Mouse (Mus musculus): ENCODE data around the gene Prss34. TPM values are rescaled to one million over a fixed set of nuclear protein-coding genes. Genes with fewer than 3 reads are reported as not detected.

Gene Prss34
- polyA plus RNA-seq, 1 experiment from 2014 or later, result not detected

DNA sequence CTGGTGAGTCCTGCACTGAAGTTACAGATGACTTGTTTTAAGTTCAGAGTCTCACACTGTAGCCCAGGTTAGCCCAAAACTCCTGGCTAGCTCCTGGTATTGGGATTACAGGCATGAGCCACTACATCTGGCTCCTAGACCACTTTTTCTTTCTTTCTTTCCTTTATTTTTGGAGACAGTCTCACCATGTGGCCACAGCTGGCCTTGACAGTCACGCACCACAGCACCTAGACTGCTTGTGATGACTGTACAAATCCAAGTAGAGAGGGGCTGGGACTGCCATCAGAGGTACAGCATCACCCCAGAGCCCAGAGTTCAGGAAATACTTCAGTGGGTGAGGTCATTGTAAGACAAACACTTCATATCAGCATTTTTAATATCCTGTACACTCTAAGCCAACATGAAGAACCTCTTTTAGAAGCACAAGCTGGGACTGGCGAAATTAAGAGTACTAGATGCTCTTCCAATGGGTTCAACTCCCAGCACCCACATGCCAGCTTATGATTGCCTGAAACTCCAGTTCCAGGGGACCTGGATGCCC, 27.3 kb upstream of the Prss34 start:
- H3K27ac ChIP-seq (replicated peaks; ENCODE audit: low read depth, low read length), result no peak overlapping the region
- H3K27me3 ChIP-seq (ENCODE audit: control insufficient read depth, insufficient read depth, low read length), result no peaks in the 10 kb centered on the region
- 95% methylated on average over 2 of the region's 2 CpGs for WGBS

DNA sequence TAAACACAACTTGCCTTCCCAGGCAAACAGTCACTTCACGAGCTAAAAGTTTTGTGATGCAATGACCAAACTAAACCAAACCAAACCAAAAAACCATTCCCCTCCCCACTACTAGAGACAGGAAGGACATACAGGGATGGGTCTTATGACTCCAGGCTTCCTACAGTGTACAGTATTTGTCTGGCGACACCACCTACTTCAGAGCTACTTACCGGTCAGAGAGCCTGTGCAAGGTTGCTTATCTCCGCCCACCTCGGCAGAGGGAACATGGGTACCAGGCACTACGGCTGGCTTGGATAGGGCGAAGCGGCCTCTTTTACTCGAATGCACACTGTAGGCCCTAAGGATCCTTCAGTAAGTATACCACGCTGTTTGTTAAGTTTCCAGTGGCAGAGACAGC, 25.9 kb upstream of the Prss34 start:
- ATAC-seq (ENCODE audit: insufficient number of reproducible peaks, low FRiP score, low TSS enrichment, low read depth) (no peak), DNase-seq (ENCODE audit: low spot score) (no peak)
- no peaks in the 10 kb centered on the region for H3K27me3 ChIP-seq (ENCODE audit: control insufficient read depth, insufficient read depth, low read length)
- peaks cover 27% of the 10 kb centered on the region for H3K36me3 ChIP-seq (ENCODE audit: control insufficient read depth, insufficient read depth, low read length)
- H3K4me3 ChIP-seq (ENCODE audit: low read depth, low read length), result peak overlapping the region; percentile 100
- 0 out of 2 replicates have a peak overlapping the region, but pooled peaks have one; percentile 26 for H3K27ac ChIP-seq (replicated peaks; ENCODE audit: low read depth, low read length)
- H3K9ac ChIP-seq (ENCODE audit: low read length), result peak overlapping the region; percentile 100
- H3K9me3 ChIP-seq (ENCODE audit: control insufficient read depth, low read length), result no peaks in the 10 kb centered on the region
- H3K4me2 ChIP-seq (ENCODE audit: low read depth, severe bottlenecking), result peak overlapping the region; percentile 98
- peaks cover 15% of the 10 kb centered on the region for H3K4me1 ChIP-seq (ENCODE audit: control insufficient read depth, insufficient read depth, low read length)
- WGBS, result 0% methylated on average over 10 of the region's 10 CpGs

More for the DNA sequence above, 27.3 kb upstream of the Prss34 start:
- H3K4me3 ChIP-seq (ENCODE audit: low read depth, low read length), result no peak overlapping the region
- DNase-seq (ENCODE audit: low spot score) (no peak), ATAC-seq (ENCODE audit: insufficient number of reproducible peaks, low FRiP score, low TSS enrichment, low read depth) (no peak)
- no peaks in the 10 kb centered on the region for H3K9me3 ChIP-seq (ENCODE audit: control insufficient read depth, low read length)
- H3K9ac ChIP-seq (ENCODE audit: low read length), result no peak overlapping the region; the same call in 1 of the 2 replicates
- peak overlapping the region; percentile 20; the same call in 1 of the 2 replicates for H3K4me2 ChIP-seq (ENCODE audit: low read depth, severe bottlenecking)
- H3K4me1 ChIP-seq (ENCODE audit: control insufficient read depth, insufficient read depth, low read length), result peaks cover 15% of the 10 kb centered on the region
- peaks cover 38% of the 10 kb centered on the region for H3K36me3 ChIP-seq (ENCODE audit: control insufficient read depth, insufficient read depth, low read length)

DNA sequence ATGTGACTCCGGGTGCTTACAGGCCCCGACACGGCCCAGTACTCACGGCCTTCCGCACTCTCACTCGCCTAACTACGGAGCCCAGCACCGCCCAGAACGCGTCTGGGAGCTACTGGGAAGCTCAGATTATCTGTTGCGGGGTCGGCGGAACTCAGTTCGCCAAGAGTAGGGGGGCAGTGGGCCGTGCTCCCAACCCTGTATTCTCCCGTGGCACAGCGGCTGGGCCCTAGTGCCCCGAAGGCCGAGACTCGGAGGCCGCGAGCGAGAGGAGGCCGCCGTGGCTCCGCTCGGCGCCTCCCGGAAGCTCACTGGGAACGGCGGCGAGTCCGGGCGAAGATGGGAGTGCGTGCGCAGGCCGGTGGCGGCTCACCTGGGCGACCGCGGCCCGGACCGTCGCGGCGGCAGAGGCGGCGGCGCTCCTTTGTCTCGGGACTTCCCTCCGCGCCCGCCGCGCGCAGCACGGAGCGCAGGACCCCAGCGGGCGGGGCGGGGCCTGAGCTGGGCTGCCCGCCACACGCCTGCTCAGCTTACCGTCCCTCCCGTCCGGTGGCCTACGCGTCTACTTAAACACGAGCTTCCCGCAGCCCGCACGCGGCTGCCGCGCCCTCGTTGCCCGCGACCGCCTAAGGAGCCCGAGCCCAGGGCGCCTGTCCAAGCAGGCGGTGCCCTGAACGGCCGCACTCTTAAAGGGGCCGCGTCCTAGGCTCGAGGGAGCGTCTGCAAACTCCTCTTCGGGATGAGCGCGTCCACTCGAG, 25.1 kb upstream of the Prss34 start:
- Histone ChIP-seq H3K4me3 (ENCODE audit: low read depth, low read length) (peak overlapping the region; percentile 100), H3K27ac (replicated peaks; ENCODE audit: low read depth, low read length) (peak overlapping the region; percentile 98), H3K27me3 (ENCODE audit: control insufficient read depth, insufficient read depth, low read length) (no peaks in the 10 kb centered on the region), H3K4me2 (ENCODE audit: low read depth, severe bottlenecking) (peak overlapping the region; percentile 98), H3K4me1 (ENCODE audit: control insufficient read depth, insufficient read depth, low read length) (peaks cover 15% of the 10 kb centered on the region), H3K36me3 (ENCODE audit: control insufficient read depth, insufficient read depth, low read length) (peaks cover 19% of the 10 kb centered on the region), H3K9me3 (ENCODE audit: control insufficient read depth, low read length) (no peaks in the 10 kb centered on the region), H3K9ac (ENCODE audit: low read length) (peak overlapping the region; percentile 100)
- WGBS, result under 1% methylated on average over 91 of the region's 92 CpGs
- ATAC-seq (ENCODE audit: insufficient number of reproducible peaks, low FRiP score, low TSS enrichment, low read depth) (peak; percentile 89), DNase-seq (ENCODE audit: low spot score) (peak; percentile 93)

DNA sequence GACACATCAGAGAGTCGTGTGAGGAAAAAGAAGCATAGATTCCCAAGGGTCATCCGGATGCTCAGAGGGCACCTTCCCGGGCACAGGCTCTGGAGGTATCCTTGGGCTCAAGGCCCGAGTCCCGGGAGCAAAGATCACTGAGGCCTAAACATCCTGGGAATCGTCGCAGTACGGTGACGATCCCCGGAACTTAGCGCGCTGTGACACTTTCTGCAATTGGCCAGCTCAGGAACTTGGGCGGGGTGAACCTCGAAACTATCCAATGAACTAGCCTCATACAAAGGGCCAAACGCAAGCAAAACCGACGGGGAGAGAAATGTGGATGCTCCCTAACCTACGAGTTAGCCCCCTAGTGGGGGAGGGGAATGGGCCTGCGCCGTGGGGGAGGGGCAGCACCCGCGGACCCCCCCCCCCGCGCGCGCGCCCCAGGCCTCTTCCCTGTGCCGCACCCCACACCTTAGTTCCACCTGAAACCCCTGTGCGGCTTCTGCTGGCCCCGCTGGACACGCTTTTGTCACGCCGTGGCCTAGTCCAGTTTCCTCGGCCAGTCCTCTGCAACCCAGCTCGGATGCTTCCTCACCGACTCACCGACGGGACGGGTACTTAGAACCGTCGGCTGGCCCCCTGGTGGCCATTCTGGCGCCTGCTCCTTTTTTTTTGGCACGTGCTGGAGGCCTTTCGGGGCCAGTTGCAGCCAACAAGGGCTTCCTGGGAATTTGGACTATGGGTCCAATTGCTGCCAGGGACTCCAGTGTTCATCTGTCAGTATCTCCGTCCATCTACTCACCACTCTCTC, 24.3 kb upstream of the Prss34 start:
- peak overlapping the region; percentile 100 for H3K4me3 ChIP-seq (ENCODE audit: low read depth, low read length)
- peaks cover 15% of the 10 kb centered on the region for H3K4me1 ChIP-seq (ENCODE audit: control insufficient read depth, insufficient read depth, low read length)
- no peaks in the 10 kb centered on the region for H3K27me3 ChIP-seq (ENCODE audit: control insufficient read depth, insufficient read depth, low read length)
- H3K36me3 ChIP-seq (ENCODE audit: control insufficient read depth, insufficient read depth, low read length), result peaks cover 12% of the 10 kb centered on the region
- H3K4me2 ChIP-seq (ENCODE audit: low read depth, severe bottlenecking), result peak overlapping the region; percentile 98; the same call in 1 of the 2 replicates
- DNase-seq (ENCODE audit: low spot score), result peak; percentile 98
- H3K27ac ChIP-seq (replicated peaks; ENCODE audit: low read depth, low read length), result peak overlapping the region; percentile 98
- peak overlapping the region; percentile 100 for H3K9ac ChIP-seq (ENCODE audit: low read length)
- 1% methylated on average over 36 of the region's 45 CpGs for WGBS
- ATAC-seq (ENCODE audit: insufficient number of reproducible peaks, low FRiP score, low TSS enrichment, low read depth), result peak; percentile 89
- H3K9me3 ChIP-seq (ENCODE audit: control insufficient read depth, low read length), result no peaks in the 10 kb centered on the region

DNA sequence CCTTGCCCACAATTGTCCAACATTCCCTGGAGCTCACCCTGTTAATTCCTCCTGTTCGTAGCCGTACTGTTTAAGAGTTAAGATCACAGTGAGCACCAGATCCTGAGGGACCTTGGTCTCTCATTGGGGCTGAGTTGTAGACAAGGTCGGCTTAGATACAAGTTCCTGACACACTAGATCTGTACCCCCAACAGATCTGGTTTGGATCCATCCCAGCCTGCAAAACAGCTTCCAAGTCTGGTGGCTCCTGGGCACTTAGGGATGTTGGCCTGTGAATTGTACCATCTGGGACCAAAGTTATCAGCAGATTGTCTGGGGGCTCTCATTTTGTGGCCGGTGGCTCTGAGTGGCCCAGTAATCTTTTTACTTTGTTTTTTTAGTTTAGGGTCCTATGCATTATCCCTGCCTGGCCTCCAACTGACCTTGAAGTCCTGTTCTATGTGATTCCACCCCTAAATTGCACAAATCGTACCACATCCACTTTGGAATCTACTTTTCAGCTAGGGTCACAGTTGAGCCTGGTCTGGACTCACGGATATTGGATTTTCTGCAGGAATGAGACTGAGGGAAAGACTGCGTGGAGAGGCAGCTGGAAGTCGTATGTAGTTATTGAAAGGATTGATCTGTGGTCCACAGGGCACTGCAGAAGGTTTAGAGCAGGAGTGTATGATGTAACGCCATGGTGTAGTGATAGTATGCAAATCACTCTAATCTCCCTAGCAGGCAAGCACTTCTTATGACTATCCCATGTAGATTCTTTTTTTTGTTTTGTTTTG, 23.4 kb upstream of the Prss34 start, which contains the start of gene Ube2i:
Gene Ube2i, minus strand, starts transcription at position 52 of the 776 bp plus-strand sequence.
- no peaks in the 10 kb centered on the region for H3K9me3 ChIP-seq (ENCODE audit: control insufficient read depth, low read length)
- no peaks in the 10 kb centered on the region for H3K27me3 ChIP-seq (ENCODE audit: control insufficient read depth, insufficient read depth, low read length)
- H3K4me1 ChIP-seq (ENCODE audit: control insufficient read depth, insufficient read depth, low read length), result peaks cover 15% of the 10 kb centered on the region
- ATAC-seq (ENCODE audit: insufficient number of reproducible peaks, low FRiP score, low TSS enrichment, low read depth) (no peak), DNase-seq (ENCODE audit: low spot score) (no peak)
- peaks cover 5% of the 10 kb centered on the region for H3K36me3 ChIP-seq (ENCODE audit: control insufficient read depth, insufficient read depth, low read length)
- 90% methylated on average over 9 of the region's 9 CpGs for WGBS
- peak within 1 kb of the TSS; percentile 100 for H3K4me3 ChIP-seq (ENCODE audit: low read depth, low read length)
- peak within 1 kb of the TSS; percentile 100 for H3K9ac ChIP-seq (ENCODE audit: low read length)
- H3K4me2 ChIP-seq (ENCODE audit: low read depth, severe bottlenecking), result peak within 1 kb of the TSS; percentile 98; the same call in 1 of the 2 replicates
- H3K27ac ChIP-seq (replicated peaks; ENCODE audit: low read depth, low read length), result peak within 1 kb of the TSS; percentile 98

DNA sequence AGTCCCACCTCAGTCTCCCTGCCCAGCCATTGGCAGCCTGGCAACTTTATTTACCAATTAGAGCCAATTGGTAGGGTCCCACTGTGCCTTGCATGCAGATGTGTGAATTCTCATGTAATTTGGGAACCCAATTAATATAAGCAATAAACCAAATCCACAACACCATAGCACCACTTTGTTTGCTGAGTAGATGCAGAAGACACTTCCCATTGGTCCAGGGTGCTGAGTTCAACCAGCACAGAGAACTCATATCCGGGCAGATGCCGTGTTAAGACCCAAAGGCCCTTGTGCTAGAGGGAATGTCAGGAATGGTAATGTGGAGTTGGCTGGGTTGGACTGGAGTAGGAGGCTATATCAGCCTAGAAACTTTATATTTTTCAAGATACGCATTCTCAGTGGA, 22.4 kb upstream of the Prss34 start:
- no peaks in the 10 kb centered on the region for H3K27me3 ChIP-seq (ENCODE audit: control insufficient read depth, insufficient read depth, low read length)
- H3K36me3 ChIP-seq (ENCODE audit: control insufficient read depth, insufficient read depth, low read length), result 0 out of 2 replicates have a peak, but pooled peaks cover 2% of the 10 kb centered on the region
- no peak overlapping the region for H3K27ac ChIP-seq (replicated peaks; ENCODE audit: low read depth, low read length)
- 96% methylated on average over 3 of the region's 3 CpGs for WGBS
- H3K4me3 ChIP-seq (ENCODE audit: low read depth, low read length), result no peak overlapping the region
- no peak overlapping the region for H3K4me2 ChIP-seq (ENCODE audit: low read depth, severe bottlenecking)
- no peaks in the 10 kb centered on the region for H3K9me3 ChIP-seq (ENCODE audit: control insufficient read depth, low read length)
- H3K4me1 ChIP-seq (ENCODE audit: control insufficient read depth, insufficient read depth, low read length), result peaks cover 12% of the 10 kb centered on the region
- no peak for DNase-seq (ENCODE audit: low spot score)
- H3K9ac ChIP-seq (ENCODE audit: low read length), result no peak overlapping the region
- no peak for ATAC-seq (ENCODE audit: insufficient number of reproducible peaks, low FRiP score, low TSS enrichment, low read depth)

DNA sequence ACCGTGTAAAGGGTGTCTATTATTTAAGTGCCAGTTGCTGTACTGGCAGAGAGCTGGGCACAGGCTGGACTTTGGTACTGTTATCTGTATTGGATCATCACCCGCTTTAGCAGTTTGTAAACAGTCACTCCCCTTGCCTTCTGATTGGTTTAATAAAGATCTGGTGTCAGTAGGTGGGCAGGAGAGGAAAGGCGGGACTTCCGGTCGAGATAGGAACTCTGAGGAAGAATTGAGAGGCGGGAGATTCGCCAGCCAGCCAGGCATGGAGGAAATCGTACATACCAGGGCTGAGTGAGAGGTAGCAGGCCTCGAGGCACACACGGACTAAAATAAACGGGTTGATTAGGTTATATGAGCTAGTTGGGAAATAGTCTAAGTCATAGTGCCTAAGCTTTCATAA, 16.1 kb upstream of the Prss34 start:
- H3K4me2 ChIP-seq (ENCODE audit: low read depth, severe bottlenecking), result no peak overlapping the region
- H3K4me1 ChIP-seq (ENCODE audit: control insufficient read depth, insufficient read depth, low read length), result no peaks in the 10 kb centered on the region
- no peaks in the 10 kb centered on the region for H3K27me3 ChIP-seq (ENCODE audit: control insufficient read depth, insufficient read depth, low read length)
- WGBS, result 44% methylated on average over 11 of the region's 11 CpGs
- H3K9ac ChIP-seq (ENCODE audit: low read length), result no peak overlapping the region
- H3K9me3 ChIP-seq (ENCODE audit: control insufficient read depth, low read length), result no peaks in the 10 kb centered on the region
- H3K27ac ChIP-seq (replicated peaks; ENCODE audit: low read depth, low read length), result no peak overlapping the region
- ATAC-seq (ENCODE audit: insufficient number of reproducible peaks, low FRiP score, low TSS enrichment, low read depth) (no peak), DNase-seq (ENCODE audit: low spot score) (no peak)
- H3K36me3 ChIP-seq (ENCODE audit: control insufficient read depth, insufficient read depth, low read length), result no peaks in the 10 kb centered on the region
- no peak overlapping the region for H3K4me3 ChIP-seq (ENCODE audit: low read depth, low read length)

Measured in limb, embryonic 11.5 days (tissue).